Mouse (Mus musculus) heart, adult 2 months (tissue): ENCODE data around the gene Dtnb. TPM values are rescaled to one million over a fixed set of nuclear protein-coding genes. Genes with fewer than 3 reads are reported as not detected.

Experiments
- DNase-seq, 2 experiments: peaks; one replicate each; pipeline ENCODE4 v3.0.0; 2021
- H3K27ac ChIP-seq: fragments of 200-600 bp; 2 replicates; pipeline ENCODE4 v1.8.1; 2022
- H3K27me3 ChIP-seq: fragments of 200-500 bp; 2 replicates; pipeline ENCODE4 v1.6.1; 2012; ENCODE audit warnings: mild to moderate bottlenecking, low read length, inconsistent platforms, mixed read lengths; ENCODE audit not compliant: control insufficient read depth, insufficient read depth
- H3K36me3 ChIP-seq: fragments of 200-500 bp; 2 replicates; pipeline ENCODE4 v1.6.1; 2012; ENCODE audit warnings: low read length, inconsistent platforms; ENCODE audit not compliant: control insufficient read depth, insufficient read depth
- H3K4me1 ChIP-seq: fragments of 200-500 bp; 2 replicates; pipeline ENCODE4 v1.6.1; 2011; ENCODE audit warnings: low read length; ENCODE audit not compliant: control insufficient read depth, insufficient read depth
- H3K4me3 ChIP-seq: fragments of 200-600 bp; 2 replicates; pipeline ENCODE4 v1.8.1; 2022
- H3K79me2 ChIP-seq: fragments of 200-500 bp; replicated peaks from 2 replicates; pipeline ENCODE4 v1.6.1; 2012; ENCODE audit warnings: mild to moderate bottlenecking, inconsistent platforms, low read length, moderate library complexity, mixed read lengths; ENCODE audit not compliant: control insufficient read depth, insufficient read depth
- H3K9ac ChIP-seq: fragments of 200-500 bp; 2 replicates; pipeline ENCODE4 v1.6.1; 2012; ENCODE audit warnings: low read depth, mild to moderate bottlenecking, control low read depth, inconsistent platforms, low read length, mixed read lengths
- CTCF ChIP-seq: fragments of 200-600 bp; IDR thresholded peaks from 2 replicates; pipeline ENCODE4 v1.8.1; 2022; ENCODE audit warnings: antibody characterized with exemption, mild to moderate bottlenecking, moderate library complexity
- EP300 ChIP-seq: fragments of 200-500 bp; IDR thresholded peaks from 2 replicates; pipeline ENCODE4 v1.6.1; 2011; ENCODE audit warnings: low read depth, low read length, control low read depth; ENCODE audit not compliant: insufficient read depth
- POLR2A ChIP-seq: fragments of 200-500 bp; IDR thresholded peaks from 2 replicates; pipeline ENCODE4 v1.6.1; 2011; ENCODE audit warnings: mild to moderate bottlenecking, low read depth, low read length, control low read depth; ENCODE audit not compliant: insufficient read depth
- WGBS: fragments of 180-500 bp; shearing (Covaris S2); methylation state at CpG from one replicate; pipeline ENCODE4 v1.1.7; 2018; 5-methylcytosine and 5-hydroxymethylcytosine counted together
- intact Hi-C: fragments of 180-260 bp; cut with DNase I; formaldehyde crosslinking; loops from one replicate; pipeline ENCODE4 v1.15.1; 2025
- polyA plus RNA-seq: library from polyadenylated mRNA; depleted of rRNA; stranded (reverse); fragments of >200 nt; gene quantifications from 2 replicates; pipeline ENCODE4 v1.2.3, GENCODE M21; 2012
- total RNA-seq, 2 experiments: library from RNA; stranded (reverse); gene quantifications; 2 replicates each; pipeline ENCODE4 v1.2.3; 2021

Dtnb gene
- total and polyA plus RNA-seq, 3 experiments, result 6.0 to 8.0 (median 7.1) TPM

- TF ChIP-seq POLR2A (no peak), EP300 (no peak), CTCF (no peak)
- H3K36me3 ChIP-seq, result no peaks in the 10 kb centered on the region
- H3K27ac ChIP-seq, result no peak overlapping the region
- H3K9ac ChIP-seq, result no peak overlapping the region
- H3K4me3 ChIP-seq, result no peak overlapping the region
- DNase-seq, result no peak
- 86% methylated on average over 4 of the region's 4 CpGs for WGBS
- H3K79me2 ChIP-seq, result no peaks in the 10 kb centered on the region
- no peaks in the 10 kb centered on the region for H3K27me3 ChIP-seq
- intact Hi-C loops, result no loop called here
- H3K4me1 ChIP-seq, result peaks cover 3% of the 10 kb centered on the region
Observed at GRCm38 (mm10) chr12:3747583-3747982, 175.4 kb downstream of the Dtnb start.

GRCm38 (mm10) chr12:3755522-3755921, 183.3 kb downstream of the Dtnb start:
- H3K4me3 ChIP-seq, result no peak overlapping the region
- peaks cover 4% of the 10 kb centered on the region for H3K4me1 ChIP-seq
- no peak overlapping the region for H3K27ac ChIP-seq
- TF ChIP-seq POLR2A (no peak), EP300 (no peak), CTCF (no peak)
- no peak overlapping the region for H3K9ac ChIP-seq
- H3K36me3 ChIP-seq, result no peaks in the 10 kb centered on the region
- H3K27me3 ChIP-seq, result no peaks in the 10 kb centered on the region
- H3K79me2 ChIP-seq, result no peaks in the 10 kb centered on the region
- 75% methylated on average over 6 of the region's 6 CpGs for WGBS
- DNase-seq, result no peak
- intact Hi-C loops, result no loop called here

GRCm38 (mm10) chr12:3756216-3756615, 184.0 kb downstream of the Dtnb start:
- WGBS, result 95% methylated on average over 3 of the region's 3 CpGs
- Histone ChIP-seq H3K9ac (no peak overlapping the region), H3K27me3 (no peaks in the 10 kb centered on the region), H3K36me3 (no peaks in the 10 kb centered on the region), H3K27ac (no peak overlapping the region), H3K4me3 (no peak overlapping the region), H3K4me1 (peaks cover 4% of the 10 kb centered on the region), H3K79me2 (no peaks in the 10 kb centered on the region)
- TF ChIP-seq EP300 (no peak), POLR2A (no peak), CTCF (no peak)
- DNase-seq, result no peak
- intact Hi-C loops, result no loop called here

- H3K36me3 ChIP-seq, result peaks cover 2% of the 10 kb centered on the region; the same call in 1 of the 2 replicates
- H3K27me3 ChIP-seq, result no peaks in the 10 kb centered on the region
- no peak overlapping the region for H3K27ac ChIP-seq
- intact Hi-C loops, result loop anchor here (2.0 kb wide), 2 partner anchors 23 to 33 kb away; no protein-coding TSS in a partner anchor
- peaks cover 4% of the 10 kb centered on the region for H3K4me1 ChIP-seq
- H3K9ac ChIP-seq, result no peak overlapping the region
- no peak for TF ChIP-seq POLR2A
- TF ChIP-seq EP300, result no peak
- TF ChIP-seq CTCF, result no peak
- WGBS, result 95% methylated on average over 3 of the region's 3 CpGs
- no peaks in the 10 kb centered on the region for H3K79me2 ChIP-seq
- H3K4me3 ChIP-seq, result no peak overlapping the region
- no peak for DNase-seq
Observed at GRCm38 (mm10) chr12:3758127-3758526, 185.9 kb downstream of the Dtnb start.

- WGBS, result 7% methylated on average over 4 of the region's 4 CpGs
- Histone ChIP-seq H3K27me3 (no peaks in the 10 kb centered on the region), H3K9ac (no peak overlapping the region), H3K36me3 (peaks cover 6% of the 10 kb centered on the region; the same call in 1 of the 2 replicates), H3K4me1 (peaks cover 8% of the 10 kb centered on the region), H3K4me3 (peak overlapping the region; percentile 23; the same call in 1 of the 2 replicates), H3K79me2 (no peaks in the 10 kb centered on the region), H3K27ac (peak overlapping the region; percentile 79)
- intact Hi-C loops, result loop anchor here (2.0 kb wide), 2 partner anchors 21 to 31 kb away; no protein-coding TSS in a partner anchor
- TF ChIP-seq POLR2A (no peak), EP300 (peak; percentile 83), CTCF (peak; percentile 83)
- DNase-seq, result peak; percentile 68 to 79
Observed at GRCm38 (mm10) chr12:3759419-3759818, 187.2 kb downstream of the Dtnb start.

- H3K4me1 ChIP-seq, result peaks cover 8% of the 10 kb centered on the region
- no peaks in the 10 kb centered on the region for H3K27me3 ChIP-seq
- intact Hi-C loops, result loop anchor here (5.0 kb wide), 1 partner anchor 81 kb away; no protein-coding TSS in a partner anchor
- H3K79me2 ChIP-seq, result no peaks in the 10 kb centered on the region
- no peak overlapping the region for H3K27ac ChIP-seq
- DNase-seq, result no peak
- peaks cover 6% of the 10 kb centered on the region; the same call in 1 of the 2 replicates for H3K36me3 ChIP-seq
- no peak overlapping the region for H3K9ac ChIP-seq
- H3K4me3 ChIP-seq, result no peak overlapping the region
- TF ChIP-seq CTCF (no peak), POLR2A (no peak), EP300 (no peak)
- 87% methylated on average over 4 of the region's 4 CpGs for WGBS
Observed at GRCm38 (mm10) chr12:3760876-3761590, 188.9 kb downstream of the Dtnb start.
